Mouse (Mus musculus): ENCODE results near the gene Arhgap15.

The Arhgap15 gene

DNA sequence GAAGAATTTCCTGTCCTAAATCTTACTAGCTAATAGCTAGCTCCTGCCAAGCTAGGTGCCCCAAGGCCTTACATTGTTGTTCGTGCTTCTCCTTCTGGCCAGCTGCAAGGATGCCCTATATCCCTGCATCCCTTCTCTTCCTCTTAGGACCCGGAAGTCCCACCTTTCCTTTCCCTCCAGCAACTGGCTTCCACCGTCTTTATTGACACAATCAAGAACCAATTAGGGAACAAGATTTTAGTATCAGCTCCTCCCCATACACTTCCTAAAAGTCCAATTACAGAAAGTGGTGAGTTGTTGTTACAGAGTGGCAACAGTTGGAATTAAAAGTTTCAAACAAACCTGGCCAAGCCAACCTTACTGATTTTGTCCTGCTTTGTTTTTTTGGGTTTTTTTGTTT, 183.1 kb downstream of the Arhgap15 start:
- DNase-seq (ENCODE audit: low spot score): no peak

DNA sequence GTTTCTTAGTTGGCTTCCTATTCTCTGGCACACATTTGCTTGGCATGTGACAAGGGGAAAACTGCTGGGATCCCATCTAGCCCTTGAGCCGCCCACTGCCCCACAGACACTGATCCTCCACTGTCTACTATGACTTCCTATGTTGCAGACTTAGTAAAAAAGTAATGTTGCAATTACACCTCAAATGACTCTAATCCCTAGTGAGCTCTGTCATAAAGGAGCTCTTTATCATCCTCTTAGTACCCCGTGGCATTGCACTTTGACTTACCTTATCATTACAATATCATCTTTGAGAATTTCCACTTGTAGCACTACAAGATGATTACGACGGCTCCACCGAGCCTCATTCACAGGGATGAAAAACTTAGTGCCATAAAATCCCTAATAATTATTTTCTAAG, 190.6 kb downstream of the Arhgap15 start:
- DNase-seq (ENCODE audit: low spot score): no peak

DNA sequence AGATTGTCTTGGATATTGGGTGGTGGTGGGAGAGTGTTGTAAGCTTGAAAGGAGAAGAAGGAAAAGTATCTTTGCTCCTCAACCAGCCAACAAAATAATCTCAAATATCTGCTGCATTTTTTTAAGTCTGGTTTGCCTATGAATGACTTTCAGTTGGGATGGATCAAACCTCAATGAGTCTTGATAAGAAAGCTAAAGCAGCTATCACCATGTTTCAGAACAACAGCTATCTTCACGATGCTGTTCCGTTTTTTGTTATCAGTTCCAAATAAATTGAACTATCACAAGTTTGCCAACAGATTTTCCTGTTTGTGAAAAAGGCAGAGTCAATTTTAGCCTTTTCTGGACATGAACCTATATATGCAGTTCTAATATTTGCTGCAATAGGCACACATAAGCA, 197.1 kb downstream of the Arhgap15 start:
- no peak for DNase-seq (ENCODE audit: low spot score)

DNA sequence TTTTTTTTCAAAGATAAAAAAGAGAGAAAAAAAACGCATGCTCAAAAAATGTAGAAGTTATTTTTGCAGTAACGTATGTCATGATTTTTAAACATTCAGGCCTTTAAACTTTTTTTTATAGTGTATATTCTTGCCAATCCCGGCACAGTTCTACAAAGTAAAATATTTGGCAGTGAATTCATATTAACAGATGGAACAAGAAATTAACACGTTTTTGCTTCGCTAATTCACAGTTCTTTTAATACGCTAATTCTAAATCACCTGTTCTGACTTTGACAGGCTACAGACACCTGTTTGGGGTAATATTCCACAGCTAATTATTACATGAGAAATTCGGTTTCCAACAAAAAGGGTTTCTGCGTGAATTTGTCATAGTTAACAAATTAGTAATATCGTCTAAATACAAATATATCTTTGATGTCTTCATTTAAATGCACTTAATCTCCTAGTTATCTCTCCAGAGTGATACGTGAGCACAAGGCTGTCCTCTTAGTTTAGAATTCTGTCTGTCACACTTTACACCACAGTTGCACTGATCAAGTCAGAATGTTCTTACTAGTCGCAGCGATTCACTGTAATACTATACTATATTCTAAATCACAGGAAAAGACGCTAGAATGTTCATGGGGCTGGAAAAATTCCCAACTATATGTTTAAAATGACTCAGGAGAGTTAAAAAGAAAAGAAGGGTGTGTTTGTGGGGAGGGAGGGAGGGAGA, 201.3 kb downstream of the Arhgap15 start:
- DNase-seq (ENCODE audit: low spot score): no peak

DNA sequence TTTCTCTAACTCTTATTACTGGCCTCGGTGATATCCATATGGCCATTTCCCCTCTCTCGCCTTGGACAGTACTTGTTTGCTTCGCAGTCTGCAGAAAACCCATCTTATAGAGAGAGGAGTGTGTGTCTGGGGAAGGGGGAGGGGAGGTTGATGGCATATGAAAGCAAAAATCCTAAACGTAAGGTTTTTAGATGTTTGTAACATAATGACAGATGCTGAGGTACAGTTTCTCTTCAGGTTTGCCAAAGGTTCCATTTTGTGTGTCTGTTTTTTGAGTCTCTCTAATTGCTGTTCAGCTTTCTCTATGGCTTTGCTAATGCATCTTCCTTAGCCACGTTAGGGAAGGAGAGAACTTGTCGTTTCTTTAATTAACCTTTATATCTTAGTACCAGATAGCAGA, 202.1 kb downstream of the Arhgap15 start:
- no peak for DNase-seq (ENCODE audit: low spot score)

DNA sequence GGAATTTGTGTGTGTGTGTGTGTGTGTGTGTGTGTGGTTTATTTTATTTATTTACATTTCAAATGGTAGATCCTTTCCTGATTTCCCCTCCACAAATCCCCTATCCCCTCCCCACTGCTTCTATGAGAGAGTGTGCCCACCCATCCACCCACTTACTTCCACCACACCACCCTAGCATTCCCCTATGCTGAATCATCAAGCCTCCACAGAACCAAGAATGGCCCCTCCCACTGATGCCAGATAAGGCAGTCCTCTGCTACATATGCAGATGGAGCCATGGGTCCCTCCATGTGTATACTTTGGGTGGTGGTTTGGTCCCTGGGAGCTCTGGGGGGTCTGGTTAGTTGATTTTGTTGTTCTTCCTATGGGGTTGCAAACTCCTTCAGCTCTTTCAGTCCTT, 210.6 kb downstream of the Arhgap15 start:
- DNase-seq (ENCODE audit: low spot score): no peak

DNA sequence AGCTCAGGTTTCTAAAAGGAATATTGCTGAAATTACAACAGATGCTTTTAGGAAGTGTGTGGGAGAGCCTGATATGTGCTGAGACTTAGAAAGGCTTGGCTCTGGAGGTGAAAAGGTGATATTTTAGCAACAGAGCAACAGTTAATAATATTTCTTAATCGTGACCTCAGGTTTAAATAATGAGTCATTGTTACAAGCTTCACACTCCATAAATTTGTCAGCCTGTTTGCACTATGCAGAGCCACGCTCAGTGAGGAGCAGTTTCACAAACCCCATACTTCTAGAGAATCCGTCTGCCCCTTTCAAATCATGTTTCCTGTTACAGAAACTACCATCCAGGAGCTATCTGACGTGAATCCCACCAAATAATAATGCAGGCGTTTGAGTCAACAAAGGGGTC, 213.8 kb downstream of the Arhgap15 start:
- no peak for DNase-seq (ENCODE audit: low spot score)

DNA sequence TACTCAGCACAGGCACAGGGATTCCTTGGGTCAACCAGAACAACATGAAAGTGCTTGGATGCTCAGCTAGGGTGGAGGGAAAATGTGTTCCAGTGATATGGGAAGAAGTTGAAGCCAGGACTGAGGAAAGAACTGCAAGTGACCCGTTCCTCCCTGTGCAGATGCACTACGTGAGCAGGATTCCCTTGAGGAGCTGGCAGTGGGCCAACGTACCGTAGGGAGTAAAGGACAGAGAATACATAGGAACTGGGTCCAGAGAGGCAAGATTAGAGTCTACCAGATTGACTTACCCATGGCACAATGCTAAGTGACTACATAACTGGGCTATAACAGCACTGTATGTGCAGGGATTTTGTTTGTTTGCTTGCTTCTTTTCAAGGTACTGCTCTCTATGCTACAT, 220.0 kb downstream of the Arhgap15 start:
- DNase-seq (ENCODE audit: low spot score): peak; percentile 45

DNA sequence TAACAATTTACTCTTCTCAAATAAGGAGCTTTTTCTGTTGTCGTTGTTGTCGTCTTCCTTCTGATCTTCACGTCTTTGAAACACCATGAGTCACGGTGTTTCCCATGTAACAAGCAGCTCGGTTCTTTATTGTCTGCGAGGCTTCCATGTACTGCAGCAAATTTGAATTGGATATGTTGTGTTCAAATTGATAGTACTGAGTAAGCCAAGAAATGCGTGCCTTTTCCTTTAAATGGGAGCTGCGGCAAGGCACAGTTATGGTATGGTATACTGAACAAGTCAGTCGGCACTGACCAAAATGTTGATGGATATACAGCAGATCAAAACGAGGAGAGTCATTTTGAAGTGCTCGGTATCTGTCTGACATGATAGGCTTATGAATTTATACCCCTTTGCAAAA, 229.1 kb downstream of the Arhgap15 start:
- no peak for DNase-seq (ENCODE audit: low spot score)

DNA sequence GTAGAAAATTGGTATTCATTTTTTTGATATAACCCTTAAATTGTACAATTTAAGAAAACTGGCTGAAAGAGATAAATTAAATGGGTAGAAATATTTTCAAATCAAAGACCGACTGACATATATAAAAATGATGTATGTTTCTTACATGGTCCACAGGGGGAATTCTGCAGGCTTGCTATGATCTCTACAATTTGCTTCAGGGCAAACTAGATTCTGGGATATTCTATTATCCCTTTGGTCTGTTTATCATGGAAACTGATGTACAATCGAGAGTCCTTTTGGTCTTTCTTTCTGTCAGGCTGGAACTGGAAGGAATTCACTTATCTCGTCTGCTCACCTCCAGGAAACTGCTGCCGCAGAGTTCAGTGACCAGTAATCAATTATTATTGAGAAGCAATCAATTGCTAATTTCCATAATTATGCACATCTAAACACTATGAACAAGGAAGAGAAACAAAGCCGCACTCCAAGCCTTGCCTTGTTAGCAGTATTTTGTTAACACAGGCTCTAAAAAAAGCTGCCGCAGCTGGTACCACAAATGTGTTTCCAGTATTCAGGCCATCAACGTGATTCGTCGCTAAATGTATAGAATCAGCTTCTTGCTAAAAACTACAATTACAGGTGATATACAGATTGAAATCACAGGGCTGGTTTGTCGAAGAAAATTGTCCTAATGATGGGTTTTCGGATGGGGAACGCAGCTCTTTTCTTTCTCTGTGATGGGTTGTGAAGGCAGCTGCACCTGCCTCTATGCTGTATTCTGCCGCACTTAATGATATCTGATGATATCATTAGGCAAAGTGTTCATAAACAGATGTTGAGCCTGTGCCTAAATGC, 229.8 kb downstream of the Arhgap15 start:
- no peak for DNase-seq (ENCODE audit: low spot score)

DNA sequence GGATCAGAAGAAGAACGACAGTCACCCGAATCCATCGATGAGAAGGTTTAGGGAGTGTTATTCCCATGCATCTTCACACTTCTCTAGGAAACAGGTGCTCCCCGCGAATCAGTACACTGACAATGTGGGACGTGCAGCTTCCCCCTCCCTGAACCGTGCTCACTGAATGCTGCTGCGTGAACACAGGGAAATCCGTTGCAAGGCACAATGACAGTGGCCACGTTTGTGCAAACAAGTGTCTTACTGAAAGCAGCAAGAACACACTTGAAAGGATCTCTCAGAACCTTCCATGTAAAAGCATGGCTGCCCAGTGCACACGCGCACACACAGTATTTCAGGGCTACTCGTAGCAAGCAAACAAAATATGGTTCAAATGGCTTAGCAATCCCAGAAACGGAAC, 237.4 kb downstream of the Arhgap15 start:
- DNase-seq (ENCODE audit: low spot score): no peak

DNA sequence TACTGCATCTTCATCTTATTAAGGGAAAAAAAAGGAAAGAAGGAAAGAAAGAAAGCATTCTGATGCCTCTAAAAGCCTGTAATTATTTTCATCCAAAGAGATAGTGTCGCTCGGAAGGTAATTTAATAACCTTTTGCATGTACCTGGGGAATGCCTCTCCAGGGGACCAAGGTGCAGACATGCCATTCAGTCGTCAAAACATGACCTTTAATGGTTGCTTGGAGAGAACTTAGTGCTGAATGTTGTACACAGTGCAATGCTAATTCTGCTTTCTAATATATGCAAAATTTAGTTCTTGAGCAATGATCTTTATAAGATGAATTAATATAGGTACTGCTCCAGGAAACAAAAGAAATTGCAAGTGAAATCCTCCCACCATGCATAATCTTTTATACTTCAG, 239.3 kb downstream of the Arhgap15 start:
- DNase-seq (ENCODE audit: low spot score): no peak

DNA sequence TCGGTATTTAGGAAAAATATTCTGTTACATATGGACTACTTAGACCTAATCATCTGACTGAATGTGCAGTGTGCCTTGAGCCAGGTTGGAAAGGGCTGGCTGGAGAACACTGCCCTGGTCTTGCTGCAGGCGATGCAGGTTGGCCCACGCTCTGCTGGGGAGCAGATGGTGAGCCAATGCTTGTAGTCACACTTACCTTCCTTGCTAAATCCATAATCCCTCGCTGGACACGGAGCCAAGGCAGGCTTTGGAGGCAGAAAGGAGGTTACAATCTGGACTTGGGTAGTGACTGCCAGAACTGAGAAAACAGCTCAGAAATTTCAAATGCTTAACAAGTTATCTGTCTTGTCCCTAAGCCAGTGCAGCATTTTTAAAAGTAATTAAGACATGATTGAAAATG, 241.2 kb downstream of the Arhgap15 start:
- no peak for DNase-seq (ENCODE audit: low spot score)

DNA sequence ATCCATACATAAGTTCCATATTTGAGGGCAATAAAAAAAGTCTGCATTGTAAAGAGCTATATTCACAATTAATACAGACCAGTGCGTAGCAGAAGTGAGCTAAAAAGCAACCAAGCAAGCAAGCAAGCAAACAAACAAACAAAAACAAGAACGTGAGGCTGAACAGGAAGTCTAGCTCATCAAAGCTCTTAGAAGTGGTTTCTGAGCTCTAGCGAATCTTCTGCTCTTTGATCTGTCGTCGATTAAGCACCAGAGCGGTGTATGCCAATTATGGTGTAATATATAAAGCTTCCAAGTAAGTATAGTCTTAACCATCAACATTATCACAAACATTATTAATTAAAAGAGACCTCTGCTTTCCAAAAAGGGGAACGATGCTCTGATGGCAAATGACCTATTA, 243.9 kb downstream of the Arhgap15 start:
- no peak for DNase-seq (ENCODE audit: low spot score)

DNA sequence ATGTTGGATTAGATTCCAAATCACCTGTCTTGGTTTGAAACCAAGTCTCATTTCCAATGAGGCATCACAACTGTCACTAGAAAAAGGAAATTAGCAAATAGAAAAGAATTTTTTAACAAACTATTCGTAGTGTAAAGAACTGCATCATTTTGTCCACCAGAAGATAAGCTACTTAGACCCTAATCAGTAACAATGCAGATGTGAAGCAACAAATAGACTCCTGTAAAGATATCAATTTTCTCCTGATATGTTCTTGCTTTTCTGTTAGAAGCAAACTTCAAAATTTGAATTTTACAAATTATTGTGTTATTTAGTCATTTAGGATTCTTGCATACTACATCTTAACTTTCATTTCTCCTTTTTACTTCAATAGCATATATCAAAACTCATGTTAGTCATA, 253.8 kb downstream of the Arhgap15 start:
- no peak for DNase-seq (ENCODE audit: low spot score)

DNA sequence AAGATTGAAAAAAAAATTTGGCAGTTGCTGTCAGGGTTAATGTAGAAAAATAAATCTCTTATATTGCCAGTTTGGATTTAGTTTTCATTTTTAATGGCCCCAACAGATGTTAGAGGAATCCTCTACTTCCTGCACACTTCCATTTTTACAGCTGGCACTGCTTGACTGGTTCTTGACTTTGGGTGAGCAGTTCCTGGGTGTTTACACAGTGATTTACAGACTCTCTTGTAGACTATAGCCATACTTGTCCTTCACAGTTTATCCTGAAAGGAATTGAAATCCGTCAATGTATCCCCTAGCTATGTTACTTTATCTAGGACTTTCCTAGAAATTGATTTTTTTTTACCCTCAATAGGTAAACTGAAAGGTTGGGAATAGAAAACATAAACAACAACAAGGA, 261.6 kb downstream of the Arhgap15 start:
- no peak for DNase-seq (ENCODE audit: low spot score)

DNA sequence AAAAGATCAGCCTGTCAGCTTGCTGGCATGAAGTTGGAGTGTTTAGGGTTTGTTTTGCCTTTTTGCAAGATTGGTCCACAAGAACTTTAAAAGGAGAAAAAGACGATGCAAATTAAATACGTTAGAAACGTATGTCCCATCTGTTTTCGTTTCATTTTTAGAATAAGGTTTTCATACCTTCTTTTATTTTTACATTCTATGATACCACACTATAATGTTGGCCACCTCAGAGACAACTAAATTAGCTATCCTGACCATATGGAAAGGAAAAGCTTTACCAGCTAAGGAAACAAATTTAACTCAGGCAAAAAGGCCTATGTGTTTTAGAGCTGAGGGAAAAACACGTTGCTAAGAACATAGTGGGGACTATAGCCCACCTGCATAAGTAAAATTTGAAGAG, 264.8 kb downstream of the Arhgap15 start:
- no peak for DNase-seq (ENCODE audit: low spot score)

DNA sequence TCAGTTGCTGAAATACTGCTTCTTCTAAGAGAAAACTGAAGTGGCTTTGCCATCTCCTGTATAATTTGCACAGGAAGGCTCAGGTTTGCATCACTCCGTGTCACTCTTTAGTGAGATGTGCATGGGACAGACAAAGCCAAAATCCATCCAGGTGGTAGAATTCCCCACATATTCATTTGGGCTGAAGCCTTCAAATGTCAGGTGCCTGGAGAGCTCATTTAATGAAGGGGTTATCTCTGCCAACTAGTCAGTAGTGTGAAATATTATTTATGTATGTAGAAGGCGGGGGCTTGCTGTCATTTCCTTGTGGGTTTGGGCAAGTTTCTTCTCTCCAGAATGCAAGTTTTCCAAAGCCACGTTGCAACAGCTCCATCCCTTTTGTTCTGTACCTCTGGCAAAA, 268.1 kb downstream of the Arhgap15 start:
- DNase-seq (ENCODE audit: low spot score): no peak

DNA sequence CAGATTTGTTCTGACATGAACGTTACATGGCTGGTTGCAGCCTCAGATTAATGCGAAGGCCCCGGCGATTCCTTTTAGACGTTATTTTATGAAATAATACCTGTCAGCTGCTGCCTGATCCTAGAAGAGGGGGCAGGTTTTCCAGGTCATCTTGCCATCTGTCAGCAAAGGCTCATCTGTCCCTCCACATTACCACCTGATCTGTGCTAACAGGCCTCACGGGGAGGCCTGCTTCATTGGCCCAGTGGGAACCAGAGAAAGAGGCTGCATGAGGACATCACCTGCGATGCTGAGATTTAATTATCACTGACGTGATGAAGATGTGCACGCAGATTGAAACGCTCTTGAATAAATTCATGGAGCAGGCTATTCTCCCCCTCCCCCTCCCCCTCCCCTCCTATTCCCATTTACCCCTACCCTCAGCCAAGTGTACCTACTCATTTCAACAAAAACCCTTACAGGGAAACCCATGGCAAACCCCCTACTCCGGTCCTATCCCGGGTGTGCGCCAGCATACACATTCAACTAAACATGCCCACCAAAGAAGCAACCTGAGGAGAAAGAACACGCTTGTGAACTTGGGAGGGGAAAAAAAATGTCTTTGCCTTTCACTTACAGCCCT, 268.9 kb downstream of the Arhgap15 start:
- no peak for DNase-seq (ENCODE audit: low spot score)

DNA sequence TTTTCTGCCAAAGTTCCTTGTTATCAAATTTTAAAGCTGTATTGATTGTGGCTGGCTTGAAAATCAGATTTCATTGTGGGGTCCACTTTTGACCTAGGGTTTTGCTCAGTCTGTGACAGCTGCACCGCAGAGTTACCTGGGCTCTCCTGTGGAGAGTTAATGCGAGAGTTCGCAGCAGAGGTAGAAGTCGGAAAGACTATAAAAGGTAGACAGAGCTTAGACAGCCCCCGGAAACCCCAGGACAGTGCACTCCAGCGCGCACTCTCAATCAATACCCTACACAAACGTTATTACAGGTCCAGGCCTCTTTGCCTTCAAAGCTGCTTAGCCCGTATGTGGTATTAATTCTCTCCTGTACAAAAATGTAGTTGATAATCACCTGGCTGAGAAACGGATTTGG, 269.4 kb downstream of the Arhgap15 start:
- no peak for DNase-seq (ENCODE audit: low spot score)

DNA sequence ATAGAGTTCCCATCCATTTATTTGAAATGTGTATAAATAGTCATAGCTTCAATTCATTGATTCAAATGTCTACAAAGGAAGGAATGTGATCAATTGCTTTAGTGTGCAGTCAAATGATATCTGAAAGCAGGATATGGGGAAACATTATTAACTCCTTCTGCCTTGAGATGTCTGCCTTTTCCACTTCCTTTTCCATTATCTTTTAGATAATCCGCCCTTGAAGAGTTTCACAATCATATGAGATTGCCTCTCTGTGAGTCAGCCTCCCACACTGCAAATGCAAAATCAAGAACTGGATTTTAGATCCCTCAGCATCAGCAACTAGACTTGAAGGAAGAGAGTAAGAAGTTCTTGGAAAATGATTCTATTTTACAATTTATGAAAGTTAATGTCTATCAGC, 276.1 kb downstream of the Arhgap15 start:
- no peak for DNase-seq (ENCODE audit: low spot score)

DNA sequence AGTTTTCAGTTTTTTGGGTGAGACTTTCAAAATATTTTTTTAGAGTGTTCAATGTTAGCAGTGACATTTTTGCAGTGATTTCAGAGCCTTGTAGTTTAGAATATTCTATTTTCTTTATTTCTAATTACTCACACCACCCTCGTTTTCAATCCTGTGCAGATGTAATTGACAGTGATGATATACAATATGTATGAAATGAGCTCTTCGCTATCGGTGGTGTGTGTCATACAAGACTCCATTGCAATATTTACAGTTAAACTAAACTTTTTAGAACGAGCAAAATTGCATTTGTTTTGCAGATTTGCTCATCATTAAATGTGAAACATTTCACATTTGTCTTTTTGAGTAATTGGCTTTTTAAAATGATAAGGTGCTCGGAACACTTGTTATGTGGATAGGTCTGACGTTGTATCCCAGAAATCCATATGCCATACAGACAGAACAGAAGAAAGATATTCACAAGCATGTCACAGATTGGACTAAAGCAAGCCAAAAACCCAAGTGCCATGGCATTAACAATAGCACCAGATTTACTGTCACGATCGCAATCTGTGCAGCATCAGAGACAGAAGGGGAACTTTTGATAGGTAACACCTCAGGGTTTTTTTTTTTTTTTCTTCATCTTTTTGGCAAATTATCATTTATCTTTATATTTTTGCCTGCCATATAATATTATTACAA, 280.6 kb downstream of the Arhgap15 start:
- DNase-seq (ENCODE audit: low spot score): no peak

DNA sequence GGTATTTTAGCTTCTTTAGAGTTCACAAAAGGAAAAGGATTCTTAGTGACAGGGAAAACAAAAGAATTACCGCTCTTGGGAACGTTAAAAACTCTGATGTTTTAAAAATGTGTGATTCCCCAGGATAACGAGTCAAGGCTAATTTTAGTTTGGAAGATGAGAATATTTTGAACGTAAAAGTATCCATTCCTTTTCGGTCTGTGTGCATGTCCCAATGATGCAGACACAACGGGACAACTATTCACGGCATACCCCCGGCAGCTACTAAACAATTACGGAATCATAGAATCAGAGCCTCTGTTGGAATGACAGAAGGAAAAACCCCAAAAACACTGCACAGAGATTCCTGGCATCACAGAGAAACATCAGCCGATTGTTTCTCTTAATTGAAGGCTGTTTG, 281.2 kb downstream of the Arhgap15 start:
- no peak for DNase-seq (ENCODE audit: low spot score)
